Mouse (Mus musculus) embryonic facial prominence, embryonic 15.5 days (tissue): ENCODE measurements around the gene Tubg2. TPM values are rescaled to one million over a fixed set of nuclear protein-coding genes. Genes with fewer than 3 reads are reported as not detected.
A peak's percentile ranks its signal among the peaks of the same experiment; 100 is the strongest.

Experiments used
- ATAC-seq: fragments of 200-750 bp; cut with Nextera tagmentation; 2 replicates; pipeline ENCODE4 v1.8.0; 2017; ENCODE audit warnings: low read depth, moderate TSS enrichment; ENCODE audit not compliant: insufficient number of reproducible peaks, low FRiP score, low TSS enrichment
- H3K27ac ChIP-seq: fragments of 300-500 bp; sonication (generic); replicated peaks from 2 replicates; pipeline ENCODE4 v1.5.1; 2015; ENCODE audit warnings: mild to moderate bottlenecking, inconsistent platforms
- H3K27me3 ChIP-seq: fragments of 300-500 bp; sonication (generic); 2 replicates; pipeline ENCODE4 v1.6.1; 2015; ENCODE audit warnings: inconsistent platforms
- H3K36me3 ChIP-seq: fragments of 300-500 bp; sonication (generic); 2 replicates; pipeline ENCODE4 v1.6.1; 2015; ENCODE audit warnings: mild to moderate bottlenecking, inconsistent platforms
- H3K4me1 ChIP-seq: fragments of 300-500 bp; sonication (generic); 2 replicates; pipeline ENCODE4 v1.6.1; 2015; ENCODE audit warnings: inconsistent platforms
- H3K4me2 ChIP-seq: fragments of 300-500 bp; sonication (generic); replicated peaks from 2 replicates; pipeline ENCODE4 v1.6.1; 2015; ENCODE audit warnings: mild to moderate bottlenecking, inconsistent platforms
- H3K4me3 ChIP-seq: fragments of 300-500 bp; sonication (generic); replicated peaks from 2 replicates; pipeline ENCODE4 v1.5.1; 2015; ENCODE audit warnings: mild to moderate bottlenecking, inconsistent platforms
- H3K9ac ChIP-seq: fragments of 300-500 bp; sonication (generic); 2 replicates; pipeline ENCODE4 v1.6.1; 2015; ENCODE audit warnings: inconsistent platforms
- H3K9me3 ChIP-seq: fragments of 300-500 bp; sonication (generic); replicated peaks from 2 replicates; pipeline ENCODE4 v1.6.1; 2016; ENCODE audit warnings: inconsistent platforms
- WGBS: fragments of 180-500 bp; shearing (Covaris S2); methylation state at CpG from one replicate; pipeline ENCODE4 v1.1.7; 2015; 5-methylcytosine and 5-hydroxymethylcytosine counted together
- polyA plus RNA-seq: library from polyadenylated mRNA; unstranded; fragments of >200 nt; fragmentation: Nextera tagmentation; extraction: Ambion mirVana; gene quantifications from 2 replicates; pipeline ENCODE4 v1.2.1, GENCODE M21; 2015

Gene Tubg2
- polyA plus RNA-seq, 1 experiment from 2014 or later, result 11.9 TPM

- WGBS, result 62% methylated on average over 19 of the region's 19 CpGs
- peaks cover 57% of the 10 kb centered on the region for H3K27me3 ChIP-seq
- no peaks in the 10 kb centered on the region for H3K9me3 ChIP-seq
- H3K36me3 ChIP-seq, result peaks cover 42% of the 10 kb centered on the region
- H3K27ac ChIP-seq, result no peak overlapping the region; the same call in 1 of the 2 replicates
- peaks cover 78% of the 10 kb centered on the region for H3K4me1 ChIP-seq
- no peak overlapping the region for H3K4me3 ChIP-seq
- H3K4me2 ChIP-seq, result no peak overlapping the region
- no peak for ATAC-seq
- no peak overlapping the region for H3K9ac ChIP-seq
Observed at GRCm38 (mm10) chr11:101167211-101167962, 11.7 kb downstream of the Tubg2 start.

DNA sequence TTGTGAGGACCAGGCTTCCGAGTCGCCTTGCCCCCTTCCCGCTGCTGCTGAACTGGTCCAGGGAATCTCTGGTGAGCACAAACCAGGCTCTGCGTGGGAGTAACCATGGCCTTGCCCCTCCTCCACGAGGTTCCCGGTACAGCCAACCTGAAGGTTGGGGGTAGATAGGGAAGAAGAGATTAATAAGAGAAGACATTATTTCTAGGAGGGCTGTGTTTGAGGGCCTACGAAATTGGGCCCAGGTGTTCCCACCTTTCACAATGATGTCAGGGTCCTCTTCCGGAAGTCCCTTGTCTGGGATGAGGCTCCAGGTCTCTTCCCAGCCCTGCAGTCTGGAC, 12.2 kb downstream of the Tubg2 start:
- no peak overlapping the region for H3K27ac ChIP-seq
- 50% methylated on average over 8 of the region's 8 CpGs for WGBS
- H3K4me1 ChIP-seq, result peaks cover 77% of the 10 kb centered on the region
- ATAC-seq, result no peak
- no peaks in the 10 kb centered on the region for H3K9me3 ChIP-seq
- H3K36me3 ChIP-seq, result peaks cover 37% of the 10 kb centered on the region
- peak overlapping the region; percentile 80 for H3K4me3 ChIP-seq
- H3K4me2 ChIP-seq, result peak overlapping the region; percentile 91; the same call in 1 of the 2 replicates
- H3K27me3 ChIP-seq, result peaks cover 55% of the 10 kb centered on the region
- no peak overlapping the region for H3K9ac ChIP-seq

DNA sequence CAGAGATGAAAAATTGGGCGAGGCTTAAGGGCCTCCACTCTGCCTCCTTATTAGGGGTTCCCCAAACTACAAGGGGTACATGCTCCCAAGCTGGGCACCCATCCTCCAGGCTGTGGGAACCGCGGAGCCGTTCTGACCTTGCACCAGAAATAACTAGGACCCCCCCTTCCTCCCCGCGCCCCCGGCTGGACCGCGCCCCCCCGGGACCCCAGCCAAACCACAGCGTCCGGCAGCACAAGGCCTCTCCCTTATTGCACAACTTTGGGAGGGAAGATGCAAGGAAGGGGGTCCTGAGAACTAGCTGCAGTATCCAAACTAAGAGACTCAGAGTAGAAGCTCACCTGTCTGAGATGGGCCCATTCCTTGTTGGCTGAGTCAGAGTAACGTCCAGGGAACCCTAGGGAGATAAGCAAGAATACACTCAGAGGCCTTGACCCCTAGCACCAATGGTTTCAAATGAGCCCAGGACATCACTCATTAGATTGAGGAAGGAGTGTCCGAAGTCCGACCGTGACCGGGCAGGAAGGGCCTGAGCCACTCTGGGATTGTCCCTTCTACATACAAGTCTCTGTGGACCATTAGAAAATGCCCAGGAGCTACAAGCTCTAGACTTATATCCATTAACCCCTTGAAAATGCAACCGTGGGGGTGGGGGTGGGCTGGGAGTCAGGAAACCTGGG, 12.7 kb downstream of the Tubg2 start:
- Histone ChIP-seq H3K4me3 (peak overlapping the region; percentile 80), H3K4me2 (peak overlapping the region; percentile 91), H3K27ac (no peak overlapping the region), H3K36me3 (peaks cover 33% of the 10 kb centered on the region), H3K9ac (no peak overlapping the region), H3K9me3 (no peaks in the 10 kb centered on the region), H3K4me1 (peaks cover 78% of the 10 kb centered on the region), H3K27me3 (peaks cover 49% of the 10 kb centered on the region)
- 64% methylated on average over 18 of the region's 18 CpGs for WGBS
- ATAC-seq, result no peak

DNA sequence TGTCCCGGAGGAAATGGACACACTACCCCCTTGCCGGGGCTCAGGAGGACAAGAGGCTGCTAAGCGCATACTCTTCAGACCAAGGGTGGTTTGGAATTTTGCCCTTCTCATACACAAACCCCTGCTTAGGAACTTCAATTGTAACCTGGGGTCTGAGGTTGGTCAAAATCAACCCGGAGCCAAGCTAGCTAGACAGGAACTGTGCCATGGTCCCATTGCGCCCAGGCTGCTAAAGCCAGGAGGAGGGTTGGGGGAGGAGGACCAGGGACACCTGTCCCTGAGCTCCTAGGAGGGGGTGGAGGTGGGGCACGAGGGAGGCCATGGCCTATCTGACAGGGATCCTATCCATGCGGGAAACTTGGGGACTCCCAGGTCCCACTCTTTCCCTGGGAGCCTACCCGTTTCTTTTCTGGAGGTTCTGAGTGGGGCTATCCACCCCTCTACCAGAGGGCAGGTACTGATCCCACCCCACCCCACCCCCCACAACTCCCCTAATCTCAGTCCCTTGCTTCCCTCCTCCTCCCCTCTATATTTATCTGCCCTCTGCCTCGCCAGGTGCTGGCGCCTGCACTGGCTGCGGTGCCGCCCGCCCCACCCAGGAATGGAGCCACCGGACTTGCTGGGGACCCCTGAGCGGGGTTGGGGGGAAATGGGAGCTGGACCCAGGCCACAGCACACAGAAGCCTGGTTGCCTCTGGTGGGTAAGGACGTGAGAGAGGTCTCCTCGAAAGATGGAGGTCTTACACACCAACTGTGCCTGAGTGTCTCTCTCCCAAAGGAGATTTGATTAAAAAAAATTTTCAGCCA, 13.8 kb downstream of the Tubg2 start:
- Histone ChIP-seq H3K9ac (peak overlapping the region; percentile 81), H3K4me3 (peak overlapping the region; percentile 80), H3K4me2 (peak overlapping the region; percentile 91), H3K36me3 (peaks cover 29% of the 10 kb centered on the region), H3K27ac (no peak overlapping the region; the same call in 1 of the 2 replicates), H3K9me3 (no peaks in the 10 kb centered on the region), H3K27me3 (peaks cover 45% of the 10 kb centered on the region), H3K4me1 (peaks cover 78% of the 10 kb centered on the region)
- no peak for ATAC-seq
- 13% methylated on average over 17 of the region's 17 CpGs for WGBS

DNA sequence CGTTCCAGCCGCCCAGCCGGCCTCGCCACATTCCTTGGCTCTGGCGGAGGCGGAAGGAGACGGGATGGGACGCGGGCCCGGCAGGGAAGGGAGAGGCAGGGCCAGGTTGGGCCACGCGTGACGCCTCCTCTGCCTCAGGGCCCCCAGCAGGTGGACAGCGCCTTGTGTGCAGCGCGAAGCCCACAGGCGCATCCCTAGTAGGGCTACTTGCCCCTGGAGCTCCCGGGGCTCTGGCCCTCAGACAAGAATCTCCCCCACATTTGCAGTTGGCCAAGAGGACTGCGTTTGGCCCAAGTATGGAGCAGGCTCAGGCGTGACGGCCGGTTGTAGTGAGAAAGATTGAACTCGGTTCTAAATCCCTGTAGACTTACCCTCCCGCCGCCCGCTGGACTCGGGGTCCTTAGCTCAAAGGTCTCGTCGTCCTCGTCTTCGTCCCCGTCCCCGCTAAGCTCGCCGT, 14.7 kb downstream of the Tubg2 start, which contains the start of gene Cntnap1:
Cntnap1 (plus strand) TSS at position 170 of the 457 bp plus-strand sequence.
- Histone ChIP-seq H3K4me2 (peak within 1 kb of the TSS; percentile 91), H3K36me3 (peaks cover 23% of the 10 kb centered on the region), H3K27ac (peak within 1 kb of the TSS; percentile 84), H3K9ac (peak within 1 kb of the TSS; percentile 81), H3K4me1 (peaks cover 80% of the 10 kb centered on the region), H3K27me3 (peaks cover 44% of the 10 kb centered on the region), H3K9me3 (no peaks in the 10 kb centered on the region), H3K4me3 (peak within 1 kb of the TSS; percentile 80)
- ATAC-seq, result no peak
- WGBS, result under 1% methylated on average over 35 of the region's 35 CpGs

- no peaks in the 10 kb centered on the region for H3K9me3 ChIP-seq
- ATAC-seq, result peak; percentile 95
- peak within 1 kb of the TSS; percentile 95 for H3K27ac ChIP-seq
- H3K27me3 ChIP-seq, result peaks cover 44% of the 10 kb centered on the region
- peaks cover 18% of the 10 kb centered on the region for H3K36me3 ChIP-seq
- H3K4me2 ChIP-seq, result peak within 1 kb of the TSS; percentile 91
- under 1% methylated on average over 49 of the region's 50 CpGs for WGBS
- peaks cover 79% of the 10 kb centered on the region for H3K4me1 ChIP-seq
- peak within 1 kb of the TSS; percentile 81 for H3K9ac ChIP-seq
- peak within 1 kb of the TSS; percentile 80 for H3K4me3 ChIP-seq
Observed at GRCm38 (mm10) chr11:101170811-101171610, 15.3 kb downstream of the Tubg2 start, which contains the start of gene Plekhh3. Gene Plekhh3 (minus strand): TSS chr11:101171351.

- Histone ChIP-seq H3K9ac (peak overlapping the region; percentile 39), H3K36me3 (peaks cover 10% of the 10 kb centered on the region), H3K9me3 (no peaks in the 10 kb centered on the region), H3K27me3 (peaks cover 42% of the 10 kb centered on the region), H3K27ac (peak overlapping the region; percentile 95), H3K4me2 (peak overlapping the region; percentile 82), H3K4me3 (peak overlapping the region; percentile 58), H3K4me1 (peaks cover 80% of the 10 kb centered on the region)
- under 1% methylated on average over 31 of the region's 31 CpGs for WGBS
- peak; percentile 74 for ATAC-seq
Observed at GRCm38 (mm10) chr11:101171721-101172433, 16.2 kb downstream of the Tubg2 start.

DNA sequence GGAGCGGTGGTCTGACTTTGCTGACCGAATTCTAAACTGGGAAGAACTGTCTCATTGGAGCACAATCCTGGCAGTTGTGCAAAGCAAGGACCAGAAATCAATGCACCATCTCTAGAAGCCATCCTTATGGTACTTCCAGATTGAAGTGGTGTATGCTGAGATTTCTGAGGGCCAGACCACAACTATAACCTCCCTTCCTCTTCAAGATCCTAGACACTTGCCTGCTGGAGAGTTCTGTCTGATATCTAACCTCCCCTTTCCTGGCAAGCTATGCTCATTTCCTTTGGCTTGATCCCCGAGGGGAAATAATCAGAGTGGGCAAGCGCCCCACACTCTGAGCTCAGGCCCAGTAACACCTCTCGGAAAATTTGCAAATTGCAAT, 16.7 kb downstream of the Tubg2 start:
- peak overlapping the region; percentile 95 for H3K27ac ChIP-seq
- peak overlapping the region; percentile 82 for H3K4me2 ChIP-seq
- no peak for ATAC-seq
- peak overlapping the region; percentile 58 for H3K4me3 ChIP-seq
- H3K36me3 ChIP-seq, result peaks cover 4% of the 10 kb centered on the region
- peak overlapping the region; percentile 39 for H3K9ac ChIP-seq
- 11% methylated on average over 5 of the region's 5 CpGs for WGBS
- no peaks in the 10 kb centered on the region for H3K9me3 ChIP-seq
- peaks cover 80% of the 10 kb centered on the region for H3K4me1 ChIP-seq
- peaks cover 42% of the 10 kb centered on the region for H3K27me3 ChIP-seq

DNA sequence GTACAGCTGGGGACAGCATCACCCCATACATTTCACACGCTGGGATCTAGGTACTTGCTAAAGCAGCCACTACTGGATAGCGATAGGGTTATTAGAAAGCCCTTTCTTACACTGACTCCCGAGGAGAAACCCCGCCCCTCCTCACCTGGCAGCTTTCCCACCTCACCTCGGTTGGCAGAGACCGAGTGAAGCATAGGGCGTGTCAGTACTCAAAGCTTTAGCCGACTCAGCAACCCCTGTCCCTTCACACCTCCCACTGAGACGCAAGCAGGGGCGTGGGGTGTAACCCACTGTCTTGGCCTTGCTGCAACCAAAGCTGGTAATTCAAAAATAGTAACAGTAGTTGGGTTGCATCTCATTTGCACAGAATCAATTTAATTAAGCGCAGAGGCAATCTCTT, 17.4 kb downstream of the Tubg2 start:
- H3K4me2 ChIP-seq, result peak overlapping the region; percentile 82
- no peak for ATAC-seq
- H3K4me3 ChIP-seq, result peak overlapping the region; percentile 42
- H3K27ac ChIP-seq, result peak overlapping the region; percentile 82
- no peaks in the 10 kb centered on the region; the same call in 1 of the 2 replicates for H3K36me3 ChIP-seq
- H3K27me3 ChIP-seq, result peaks cover 42% of the 10 kb centered on the region
- H3K9ac ChIP-seq, result no peak overlapping the region
- no peaks in the 10 kb centered on the region for H3K9me3 ChIP-seq
- WGBS, result 10% methylated on average over 11 of the region's 11 CpGs
- peaks cover 82% of the 10 kb centered on the region for H3K4me1 ChIP-seq
